Mouse (Mus musculus) liver, postnatal 0 days (tissue): ENCODE measurements around the gene Espn.

Source experiments
- CTCF ChIP-seq: sonication (generic); IDR thresholded peaks from 2 replicates; pipeline ENCODE4 v1.5.1; 2016; ENCODE audit warnings: antibody characterized with exemption, low read depth
- EP300 ChIP-seq: IDR thresholded peaks from 2 replicates; pipeline ENCODE4 v1.6.1; 2016; ENCODE audit warnings: antibody characterized with exemption, low read depth, mild to moderate bottlenecking

- TF ChIP-seq CTCF = no peak
- TF ChIP-seq EP300 = no peak
Observed at GRCm38 (mm10) chr4:152135363-152135762, 16.8 kb downstream of the Espn start.
